Mouse (Mus musculus): ENCODE measurements around the gene Gadd45b. TPM values are rescaled to one million over a fixed set of nuclear protein-coding genes. Genes with fewer than 3 reads are reported as not detected.

The Gadd45b gene
- total and polyA plus RNA-seq, 3 experiments: 14.9 to 52.5 (median 24.4) TPM

DNA sequence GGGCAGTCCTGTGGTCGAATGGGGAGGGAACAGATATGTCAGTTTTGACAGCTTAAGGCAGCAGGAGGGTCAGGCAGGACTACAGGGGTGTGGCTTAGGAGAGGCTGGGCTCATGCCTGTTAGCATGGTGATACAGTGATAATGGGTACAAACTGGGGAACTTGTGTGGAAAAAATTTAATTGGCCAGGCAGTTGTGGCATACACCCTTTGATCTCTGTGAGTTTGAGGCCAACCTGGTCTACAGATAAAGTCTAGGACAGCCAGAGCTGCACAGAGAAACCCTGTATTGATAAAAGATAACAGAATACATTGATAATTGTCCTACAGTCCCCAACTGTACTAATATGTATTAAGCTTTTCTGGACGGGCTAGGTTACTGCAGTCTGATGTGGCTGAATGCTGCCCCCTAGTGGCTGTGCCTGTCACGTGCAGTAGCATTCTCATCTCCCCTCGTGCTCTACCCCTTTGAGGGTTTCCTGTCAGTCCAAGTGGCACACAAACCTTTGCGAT, 49.7 kb upstream of the Gadd45b start:
- H3K79me2 ChIP-seq (replicated peaks; ENCODE audit: control insufficient read depth, extremely low read depth, insufficient read depth, poor library complexity, severe bottlenecking): no peaks in the 10 kb centered on the region
- H3K9me3 ChIP-seq (replicated peaks; ENCODE audit: low read length): no peaks in the 10 kb centered on the region
- in situ Hi-C loops (cut with MboI; ENCODE audit: low pct_ligation_motif_present, low pct_unique_long_range_greater_than_20kb, low sequenced_read_pairs) (no loop called here), dilution Hi-C loops (cut with MboI; ENCODE audit: extremely low pct_ligation_motif_present, extremely low pct_unique_long_range_greater_than_20kb, low sequenced_read_pairs) (no loop called here)
- H3K9ac ChIP-seq (ENCODE audit: insufficient read depth, low read depth): no peak overlapping the region
- peaks cover 6% of the 10 kb centered on the region in 2 experiments for H3K4me1 ChIP-seq (ENCODE audit: control insufficient read depth in 1 of 2, insufficient read depth in 2 of 2)
- H3K27ac ChIP-seq (ENCODE audit: insufficient read depth, low read depth): no peak overlapping the region
- peak; percentile 76 for DNase-seq (ENCODE audit: extremely low read depth)
- H3K4me2 ChIP-seq (ENCODE audit: insufficient read depth, low read depth, poor library complexity, severe bottlenecking): no peak overlapping the region
- peak; percentile 82 for TF ChIP-seq RAD21 (IDR thresholded peaks at IDR 0.05; ENCODE audit: low read depth, low read length)
- TF ChIP-seq CHD2 (IDR thresholded peaks at IDR 0.05; ENCODE audit: low read length): no peak
- no peak for TF ChIP-seq ZNF384 (IDR thresholded peaks at IDR 0.05; ENCODE audit: low read depth, low read length)
- 0 out of 2 replicates have a peak, but pooled peaks have one; percentile 19 for TF ChIP-seq NELFE (IDR thresholded peaks at IDR 0.05; ENCODE audit: low read depth, low read length)
- peak; percentile 45 for TF ChIP-seq USF1 (IDR thresholded peaks at IDR 0.05; ENCODE audit: low read depth, low read length)
- TF ChIP-seq EP300 (IDR thresholded peaks at IDR 0.05; ENCODE audit: low read length): no peak
- TF ChIP-seq CTCF (conservative IDR thresholded peaks at IDR 0.05 in 1 of 2, IDR thresholded peaks at IDR 0.05 in 1 of 2; ENCODE audit: low read depth in 2 of 2, low read length in 2 of 2): peak; percentile 94 to 97
- TF ChIP-seq POLR2AphosphoS2 (IDR thresholded peaks at IDR 0.05; ENCODE audit: low read depth, low read length): no peak
- TF ChIP-seq SMC3 (IDR thresholded peaks at IDR 0.05; ENCODE audit: low read depth, low read length): peak; percentile 75
- peak; percentile 87 for TF ChIP-seq BHLHE40 (IDR thresholded peaks at IDR 0.05; ENCODE audit: low read depth, low read length)
- TF ChIP-seq MYC (IDR thresholded peaks at IDR 0.05; ENCODE audit: low read depth, low read length): peak; percentile 92
- TF ChIP-seq ZC3H11A (IDR thresholded peaks at IDR 0.05; ENCODE audit: low read depth, low read length): peak; percentile 13; the same call in 1 of the 2 replicates
- no peak for TF ChIP-seq E2F4 (IDR thresholded peaks at IDR 0.05; ENCODE audit: insufficient replicate concordance, low read depth, low read length)
- 0 out of 2 replicates have a peak, but pooled peaks have one; percentile 29 for TF ChIP-seq USF2 (conservative IDR thresholded peaks at IDR 0.05; ENCODE audit: low read depth, low read length)
- no peak for TF ChIP-seq JUND (conservative IDR thresholded peaks at IDR 0.05; ENCODE audit: low read depth, low read length)
- no peak for TF ChIP-seq HCFC1 (IDR thresholded peaks at IDR 0.05; ENCODE audit: low read depth, low read length)
- no peak for TF ChIP-seq UBTF (IDR thresholded peaks at IDR 0.05; ENCODE audit: low read depth, low read length)
- peak; percentile 94 for TF ChIP-seq MAX (IDR thresholded peaks at IDR 0.05; ENCODE audit: low read length)
- H3K27me3 ChIP-seq (replicated peaks): peaks cover 37% of the 10 kb centered on the region
- H3K4me3 ChIP-seq (replicated peaks in 1 of 3; ENCODE audit: low read depth in 2 of 3, low read length in 2 of 3, poor library complexity in 1 of 3): no peak overlapping the region
- H3K36me3 ChIP-seq (replicated peaks in 1 of 2; ENCODE audit: control insufficient read depth in 1 of 2, insufficient read depth in 1 of 2, low read length in 1 of 2): no peaks in the 10 kb centered on the region

GRCm38 (mm10) chr10:80880901-80881300, 49.0 kb upstream of the Gadd45b start:
- Histone ChIP-seq H3K4me2 (ENCODE audit: insufficient read depth, low read depth, poor library complexity, severe bottlenecking) (no peak overlapping the region), H3K9me3 (replicated peaks; ENCODE audit: low read length) (no peaks in the 10 kb centered on the region), H3K36me3 (replicated peaks in 1 of 2; ENCODE audit: control insufficient read depth in 1 of 2, insufficient read depth in 1 of 2, low read length in 1 of 2) (no peaks in the 10 kb centered on the region), H3K4me1 (ENCODE audit: control insufficient read depth in 1 of 2, insufficient read depth in 2 of 2) (peaks cover 6% of the 10 kb centered on the region in 2 experiments), H3K4me3 (replicated peaks in 1 of 3; ENCODE audit: low read depth in 2 of 3, low read length in 2 of 3, poor library complexity in 1 of 3) (no peak overlapping the region), H3K27ac (ENCODE audit: insufficient read depth, low read depth) (no peak overlapping the region), H3K9ac (ENCODE audit: insufficient read depth, low read depth) (no peak overlapping the region), H3K79me2 (replicated peaks; ENCODE audit: control insufficient read depth, extremely low read depth, insufficient read depth, poor library complexity, severe bottlenecking) (no peaks in the 10 kb centered on the region), H3K27me3 (replicated peaks) (peaks cover 43% of the 10 kb centered on the region)
- in situ Hi-C loops (cut with MboI; ENCODE audit: low pct_ligation_motif_present, low pct_unique_long_range_greater_than_20kb, low sequenced_read_pairs): no loop called here
- DNase-seq (ENCODE audit: extremely low read depth): peak; percentile 34
- dilution Hi-C loops (cut with MboI; ENCODE audit: extremely low pct_ligation_motif_present, extremely low pct_unique_long_range_greater_than_20kb, low sequenced_read_pairs): no loop called here
- TF ChIP-seq SMC3 (IDR thresholded peaks at IDR 0.05; ENCODE audit: low read depth, low read length) (no peak), MEF2A (IDR thresholded peaks at IDR 0.05; ENCODE audit: borderline replicate concordance, low read depth, low read length) (no peak), ZC3H11A (IDR thresholded peaks at IDR 0.05; ENCODE audit: low read depth, low read length) (no peak), CTCF (conservative IDR thresholded peaks at IDR 0.05 in 1 of 2, IDR thresholded peaks at IDR 0.05 in 1 of 2; ENCODE audit: low read depth in 2 of 2, low read length in 2 of 2) (peak in 1 of 2 experiments; percentile 38; a peak in 2 of 4 replicates), TBP (conservative IDR thresholded peaks at IDR 0.05; ENCODE audit: low read depth, low read length) (no peak)

All from CH12.LX (cell line).